Mouse (Mus musculus) kidney, postnatal 36 days (tissue): ENCODE measurements around the gene Abcc1.

Experiments used
- DNase-seq, 2 experiments: peaks; one replicate each; pipeline ENCODE4 v3.0.0; 2021 to 2022; ENCODE audit warnings: mixed read lengths in 2 of 2

Abcc1 gene

DNA sequence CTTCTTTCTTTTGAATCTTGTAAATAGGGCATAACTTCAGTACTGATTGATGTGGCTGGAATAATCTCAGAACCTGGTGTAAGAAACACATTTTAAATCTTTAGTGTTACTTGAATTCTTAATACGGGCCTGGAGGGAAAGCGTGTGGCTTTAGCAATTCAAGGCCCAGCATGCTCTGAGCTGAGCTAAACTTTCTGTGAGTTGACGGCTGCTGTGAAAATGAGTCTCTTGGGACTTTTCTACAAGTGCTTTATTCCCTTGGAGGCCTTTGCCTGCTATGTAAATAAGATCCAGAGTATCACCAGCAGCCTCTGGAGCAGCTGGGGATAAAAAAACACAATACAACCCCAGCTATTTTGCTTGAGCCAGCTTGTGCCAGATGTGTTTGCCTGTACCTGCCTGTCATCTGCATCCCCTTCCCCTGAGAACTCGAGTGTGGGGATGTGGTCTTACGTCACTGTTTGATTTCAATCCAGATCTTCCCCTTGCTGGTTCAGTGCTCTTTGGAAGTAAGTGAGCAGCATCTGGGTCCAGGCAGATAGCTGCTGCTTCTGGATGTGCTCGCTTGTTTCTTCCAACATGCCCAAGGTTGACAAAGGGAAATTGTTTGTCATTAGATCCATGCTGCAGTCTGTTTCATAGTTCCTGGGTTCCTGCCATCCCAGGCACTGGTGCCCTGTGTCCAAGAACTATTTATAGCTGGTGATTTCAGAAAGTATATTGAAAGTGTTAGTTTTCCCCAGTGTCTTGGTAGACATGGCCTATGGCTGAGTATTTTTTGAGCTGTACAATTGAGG is 82.9 kb downstream of the Abcc1 start:
- DNase-seq = no peak

DNA sequence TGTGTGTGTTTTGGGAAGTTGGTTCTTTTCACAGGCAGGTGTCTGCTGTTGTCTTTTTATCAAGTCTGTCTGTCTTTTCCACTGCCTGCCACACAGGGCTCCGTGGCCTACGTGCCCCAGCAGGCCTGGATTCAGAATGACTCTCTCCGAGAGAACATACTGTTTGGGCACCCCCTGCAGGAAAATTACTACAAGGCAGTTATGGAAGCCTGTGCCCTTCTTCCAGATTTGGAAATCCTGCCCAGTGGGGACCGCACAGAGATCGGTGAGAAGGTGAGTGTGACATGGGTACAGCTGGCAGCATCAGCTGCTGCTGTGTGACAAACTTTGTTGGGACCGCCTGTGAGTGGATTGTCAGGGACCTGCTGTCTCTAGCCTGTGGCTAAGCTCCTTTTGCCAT is 83.8 kb downstream of the Abcc1 start:
- DNase-seq = peak; percentile 19 to 55

DNA sequence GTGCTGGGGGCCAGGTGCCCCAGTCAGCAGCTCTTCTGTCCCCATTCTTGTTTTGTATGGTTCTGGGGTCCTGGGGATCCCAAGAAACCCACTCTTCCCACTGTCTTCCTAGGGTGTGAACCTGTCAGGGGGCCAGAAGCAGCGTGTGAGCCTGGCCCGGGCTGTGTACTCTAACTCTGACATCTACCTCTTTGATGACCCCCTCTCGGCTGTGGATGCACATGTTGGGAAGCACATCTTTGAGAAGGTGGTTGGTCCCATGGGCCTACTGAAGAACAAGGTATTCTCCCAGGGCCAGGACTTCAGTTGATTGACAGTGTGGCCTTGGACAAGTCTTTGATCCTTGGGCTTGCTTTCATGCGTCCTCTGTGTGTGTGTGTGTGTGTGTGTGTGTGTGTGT is 86.0 kb downstream of the Abcc1 start:
- no peak for DNase-seq

DNA sequence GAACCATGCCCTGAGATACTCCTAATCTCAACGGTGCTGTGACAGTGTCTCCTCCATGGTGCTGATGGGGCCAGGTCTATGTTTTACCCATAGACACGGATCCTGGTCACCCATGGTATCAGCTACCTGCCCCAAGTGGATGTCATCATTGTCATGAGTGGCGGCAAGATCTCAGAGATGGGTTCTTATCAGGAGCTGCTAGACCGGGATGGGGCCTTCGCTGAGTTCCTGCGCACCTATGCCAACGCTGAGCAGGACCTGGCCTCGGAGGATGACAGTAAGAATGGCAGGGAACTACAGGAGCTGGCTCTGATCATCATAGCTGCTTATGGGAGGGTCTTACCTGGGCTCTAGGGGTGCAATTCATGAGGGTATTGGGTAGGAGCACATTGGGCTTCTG is 86.9 kb downstream of the Abcc1 start:
- DNase-seq = no peak

DNA sequence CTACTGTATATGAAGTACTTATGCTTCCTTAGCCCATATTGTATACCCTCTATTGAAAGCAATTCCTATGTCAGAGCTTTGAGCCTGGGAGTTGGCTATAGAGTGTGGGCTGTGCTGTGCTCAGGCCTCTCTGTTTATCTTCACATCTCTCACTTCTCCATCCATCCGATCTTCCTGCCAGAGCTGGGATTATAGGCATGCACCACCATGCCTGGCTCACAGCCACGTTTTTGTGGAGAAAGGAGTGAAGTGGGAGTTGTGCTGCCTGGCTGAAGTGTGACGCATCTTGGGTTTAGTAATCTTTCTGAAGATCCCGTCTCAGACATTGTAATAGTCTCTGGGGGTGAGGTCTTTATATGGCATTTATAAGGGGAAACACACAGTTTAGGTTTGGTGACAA is 88.5 kb downstream of the Abcc1 start:
- DNase-seq = no peak

DNA sequence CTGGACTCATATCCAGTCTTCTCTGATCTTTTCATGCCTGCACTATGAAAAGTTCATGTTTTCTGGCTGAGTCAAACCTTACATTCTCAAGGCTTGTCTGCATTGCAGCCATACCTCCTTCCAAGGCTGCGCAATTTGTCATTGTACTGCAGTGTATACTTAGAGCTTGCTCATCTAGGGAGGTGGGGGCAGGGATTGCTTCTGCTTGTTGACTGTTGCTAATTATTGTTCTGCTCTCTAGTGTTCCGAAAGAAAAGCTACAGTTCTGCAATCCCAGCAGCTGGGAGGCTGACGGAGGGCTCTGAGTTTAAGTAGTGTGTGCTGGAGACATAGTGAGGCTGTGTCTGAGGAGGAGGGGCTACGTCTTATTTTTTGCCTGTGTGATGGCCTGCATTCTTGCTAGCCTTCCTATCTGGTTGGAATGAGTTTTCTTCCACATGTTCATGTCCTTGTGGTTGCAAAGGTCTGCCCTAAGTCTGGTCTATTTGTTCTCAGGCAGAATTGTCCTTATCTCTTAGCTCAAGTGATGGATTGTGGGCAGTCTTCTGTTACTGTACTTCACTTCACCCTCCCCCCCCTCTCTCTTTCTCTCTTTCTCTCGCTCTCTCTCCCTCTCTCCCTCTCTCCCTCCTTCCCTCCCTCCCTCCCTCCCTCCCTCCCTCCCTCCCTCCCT is 90.2 kb downstream of the Abcc1 start:
- DNase-seq = no peak

DNA sequence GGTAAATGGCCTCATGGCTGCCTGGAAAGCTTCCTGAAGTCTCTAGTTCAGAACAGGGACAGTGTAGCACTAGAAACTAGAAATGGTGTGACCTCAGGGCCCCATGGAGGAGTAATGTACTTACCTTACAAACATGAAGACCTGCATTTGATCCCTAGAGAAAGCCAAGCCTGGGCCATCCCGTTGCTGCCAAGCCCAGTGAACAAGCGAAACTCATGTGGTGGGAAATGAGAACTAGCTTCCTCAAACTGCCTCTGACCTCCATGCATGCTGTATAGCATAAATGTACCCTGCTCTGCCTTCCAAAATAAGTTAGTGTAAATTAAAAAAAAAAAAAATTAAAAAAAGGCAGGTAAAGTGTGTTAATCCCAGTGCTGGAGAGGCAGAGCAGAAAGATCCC is 101.2 kb downstream of the Abcc1 start:
- no peak for DNase-seq

DNA sequence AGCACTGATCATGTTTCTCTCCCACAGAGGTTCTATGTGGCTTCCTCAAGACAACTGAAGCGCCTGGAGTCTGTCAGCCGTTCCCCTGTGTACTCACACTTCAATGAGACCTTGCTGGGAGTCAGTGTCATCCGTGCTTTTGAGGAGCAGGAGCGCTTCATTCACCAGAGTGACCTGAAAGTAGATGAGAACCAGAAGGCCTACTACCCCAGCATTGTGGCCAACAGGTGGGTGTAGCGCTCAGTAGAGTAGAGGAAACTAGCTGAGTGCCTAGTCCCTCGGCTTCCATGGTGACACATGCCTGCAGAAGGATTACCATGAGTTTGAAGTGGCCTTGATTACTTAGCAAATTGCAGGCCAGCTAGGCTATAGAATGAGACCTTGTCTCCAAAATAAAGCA is 103.7 kb downstream of the Abcc1 start:
- DNase-seq = no peak

DNA sequence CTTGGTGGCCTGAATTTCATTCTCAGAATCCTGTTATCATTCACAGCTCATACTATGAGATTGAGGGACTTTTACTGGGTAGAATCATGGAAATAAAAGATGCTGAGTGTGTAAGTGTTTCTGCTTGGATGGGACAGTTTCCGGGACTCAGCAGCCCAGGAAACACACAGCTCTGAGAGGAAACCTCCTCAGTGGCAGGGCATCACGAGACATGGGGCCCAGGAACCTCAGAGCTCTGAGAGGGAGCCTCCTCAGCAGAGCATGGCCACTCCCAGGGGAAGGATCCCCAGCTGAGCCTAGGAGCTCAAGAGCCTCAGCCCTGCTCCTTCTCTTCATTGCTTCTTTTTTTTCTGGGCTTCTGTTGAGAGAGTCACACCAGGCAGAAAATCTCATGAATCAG is 107.0 kb downstream of the Abcc1 start:
- DNase-seq = no peak

DNA sequence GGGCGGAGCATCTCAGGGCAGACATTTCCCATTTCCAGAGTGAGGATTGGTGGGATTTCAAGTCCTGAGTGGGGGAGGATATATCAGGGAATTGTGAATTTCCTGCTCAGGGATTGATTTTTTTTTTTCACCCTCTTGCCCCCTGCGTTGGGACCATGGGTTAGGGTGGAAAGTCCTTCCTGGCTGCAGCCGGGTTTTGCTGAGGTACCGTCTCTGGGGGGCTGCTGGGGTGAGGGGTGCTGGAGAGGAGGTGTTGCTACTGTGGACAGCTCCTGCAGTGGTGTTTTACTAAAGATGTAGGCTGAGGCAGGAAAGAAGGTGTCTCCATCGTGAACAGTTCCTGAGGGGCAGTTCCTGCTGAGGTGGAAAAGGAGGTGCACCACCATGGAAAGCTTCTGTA is 107.5 kb downstream of the Abcc1 start:
- DNase-seq = no peak

DNA sequence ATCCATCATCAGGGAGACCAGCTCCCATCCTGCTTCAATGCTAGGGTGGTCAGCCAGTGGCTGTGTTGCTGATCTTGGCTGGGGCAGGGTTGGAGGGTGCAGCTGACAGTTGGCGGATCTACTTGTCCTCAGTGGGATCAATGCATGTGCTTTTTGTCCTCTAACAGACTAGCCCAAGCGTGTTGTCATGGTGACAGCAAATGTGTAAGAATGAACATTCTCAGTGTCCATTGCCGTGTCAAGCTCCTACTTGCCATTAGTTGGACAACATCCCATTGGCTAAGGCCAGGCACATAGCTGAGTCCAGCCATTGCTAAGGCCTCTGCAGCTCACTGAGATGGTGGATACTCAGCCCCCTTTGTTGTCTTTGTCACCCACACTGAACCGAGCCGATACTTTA is 110.8 kb downstream of the Abcc1 start:
- no peak for DNase-seq

DNA sequence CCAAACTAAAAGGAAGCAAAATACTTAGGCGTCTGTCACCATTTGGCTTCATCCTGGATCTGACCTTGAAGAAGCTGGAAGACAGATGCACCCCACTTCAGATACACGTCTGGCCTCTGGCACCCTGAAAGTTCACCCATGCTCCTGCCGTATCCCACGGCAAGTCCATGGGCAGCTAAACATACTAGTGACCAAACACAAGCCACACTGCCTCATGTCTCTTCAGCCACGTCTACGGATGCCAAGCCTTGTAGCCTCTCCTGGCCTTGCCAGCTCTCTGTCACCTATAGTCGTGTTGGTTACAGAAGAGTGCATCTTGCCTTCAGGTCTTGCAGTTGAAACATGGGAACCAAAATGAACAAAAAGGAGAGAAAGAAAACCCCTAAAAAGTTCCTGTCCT is 112.3 kb downstream of the Abcc1 start:
- DNase-seq = no peak

DNA sequence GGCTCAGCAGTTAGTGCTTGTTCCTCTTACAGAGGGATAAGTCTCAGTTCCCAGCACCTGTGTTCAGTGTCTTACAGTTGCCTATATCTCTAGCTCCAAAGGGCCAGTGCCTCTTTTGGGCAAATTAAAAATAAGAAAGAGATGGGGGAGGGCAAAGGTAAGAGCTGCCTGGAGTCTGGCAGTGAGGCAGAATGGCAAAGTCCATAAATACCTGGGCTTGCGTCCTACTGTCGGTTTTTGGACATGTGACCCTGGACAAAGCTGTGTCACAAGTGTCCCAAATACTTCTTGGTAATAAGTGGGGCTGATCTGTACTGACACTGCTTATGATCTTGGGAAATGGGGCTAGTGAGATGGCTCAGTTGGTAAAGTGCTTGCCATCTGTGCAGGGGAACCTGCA is 113.6 kb downstream of the Abcc1 start:
- peak in 1 of 2 experiments; percentile 3 for DNase-seq

DNA sequence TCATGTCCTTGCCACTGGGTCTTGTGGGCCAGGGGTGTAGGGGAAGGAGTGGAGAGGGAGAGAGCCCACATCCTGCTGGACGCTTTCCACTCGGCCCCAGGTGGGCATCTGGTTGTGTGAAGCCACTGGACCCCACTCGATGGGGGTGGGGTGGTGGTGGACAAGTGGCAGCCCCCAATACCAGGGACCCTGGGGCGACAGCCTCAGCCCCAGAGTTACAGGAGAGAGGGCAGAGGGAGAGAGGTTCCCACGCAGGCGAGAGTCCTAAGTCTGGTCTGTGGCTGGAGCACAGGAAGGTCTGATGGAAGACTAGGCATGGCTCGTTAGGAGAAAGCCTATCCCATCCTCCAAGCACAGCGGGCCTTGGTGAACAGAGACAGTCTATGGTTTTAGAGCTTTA is 114.7 kb downstream of the Abcc1 start:
- no peak for DNase-seq

DNA sequence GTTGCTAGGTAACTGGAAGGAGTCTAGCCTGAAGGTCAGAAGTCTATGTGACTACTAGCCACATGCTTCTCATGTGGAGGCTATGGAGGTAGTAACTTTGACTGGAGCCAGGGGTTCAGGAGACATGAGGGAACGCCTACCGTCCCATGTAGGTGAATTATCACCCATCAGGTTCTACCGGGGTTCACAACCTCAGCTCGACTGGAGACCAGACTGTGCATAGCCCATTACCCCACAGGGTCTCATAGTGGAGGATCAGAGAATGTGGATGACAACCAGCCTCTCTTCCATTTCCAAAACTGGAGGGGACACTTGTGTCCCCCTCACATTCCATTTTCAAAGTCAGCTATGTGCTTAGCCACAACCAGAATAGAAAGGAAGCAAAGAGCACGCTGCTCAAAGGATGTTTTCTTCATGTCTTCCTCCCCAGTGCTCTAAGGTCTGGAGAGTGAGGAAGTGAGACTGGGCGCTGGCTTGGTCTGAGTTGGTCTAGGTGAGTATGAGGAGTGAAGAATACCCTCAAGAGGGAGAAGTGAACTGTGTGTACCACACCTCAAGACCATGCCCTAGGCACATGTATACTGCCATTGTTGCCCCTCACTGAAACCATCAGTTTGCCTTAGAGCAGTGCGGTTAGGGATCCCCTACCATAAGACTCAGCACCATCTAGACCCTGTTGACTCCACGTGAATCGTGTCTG is 115.5 kb downstream of the Abcc1 start:
- no peak for DNase-seq

DNA sequence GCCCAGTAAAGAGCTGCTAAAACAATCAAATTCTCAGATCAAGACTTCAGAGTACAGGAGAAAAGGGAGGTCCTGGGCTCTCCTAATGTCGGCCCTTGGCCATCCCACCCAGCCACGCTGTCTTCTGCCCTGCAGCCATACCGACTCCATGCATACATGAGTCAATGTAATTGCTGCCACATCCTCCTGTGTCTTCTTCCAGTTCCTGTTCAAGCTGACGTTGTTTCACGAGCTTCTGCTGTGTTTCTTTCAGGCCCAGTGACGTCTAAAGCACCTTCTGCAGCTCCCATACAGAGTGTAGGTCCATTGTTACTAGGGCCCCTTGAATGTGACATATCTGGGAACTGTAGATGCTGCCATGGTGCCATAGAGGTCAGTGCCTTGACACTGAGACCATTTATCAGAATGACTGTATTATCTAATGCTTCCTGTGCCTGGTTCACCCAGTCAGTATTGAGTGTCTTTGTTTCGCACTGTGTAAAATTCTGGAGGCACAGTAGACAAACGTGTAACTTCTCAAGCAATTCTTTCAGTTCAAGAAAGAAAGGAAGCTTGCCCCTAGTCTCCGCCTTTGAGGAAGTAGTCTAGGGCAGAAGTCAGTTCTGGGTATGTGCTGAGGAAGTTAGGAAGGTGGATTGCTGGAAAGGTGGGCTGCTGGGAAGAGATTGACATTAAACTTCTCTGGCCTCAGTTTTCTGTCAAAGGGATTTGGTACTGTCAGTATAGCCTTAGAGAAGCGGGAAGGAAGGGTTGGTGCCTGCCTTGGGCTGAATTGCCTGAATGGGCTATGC is 116.3 kb downstream of the Abcc1 start:
- no peak for DNase-seq

DNA sequence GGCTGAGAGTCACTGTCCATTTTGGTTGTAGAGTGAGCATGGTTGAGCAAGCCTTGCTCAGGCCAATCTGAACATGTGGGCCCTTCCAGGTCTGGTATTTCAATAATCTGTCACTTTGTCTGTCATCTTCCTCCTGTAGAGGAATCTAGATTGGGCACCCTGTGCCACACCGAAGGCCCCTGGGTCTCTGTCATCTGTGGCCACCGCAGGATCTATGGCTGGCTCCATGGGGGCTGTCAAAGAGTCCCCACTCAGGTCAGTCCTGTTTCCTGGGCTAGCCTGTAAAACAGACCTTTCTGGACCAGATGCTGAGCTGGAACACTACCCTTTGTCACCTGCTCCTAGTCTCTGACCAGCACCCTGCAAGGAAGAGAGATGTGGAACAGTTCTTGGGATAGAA is 118.3 kb downstream of the Abcc1 start:
- DNase-seq = no peak

DNA sequence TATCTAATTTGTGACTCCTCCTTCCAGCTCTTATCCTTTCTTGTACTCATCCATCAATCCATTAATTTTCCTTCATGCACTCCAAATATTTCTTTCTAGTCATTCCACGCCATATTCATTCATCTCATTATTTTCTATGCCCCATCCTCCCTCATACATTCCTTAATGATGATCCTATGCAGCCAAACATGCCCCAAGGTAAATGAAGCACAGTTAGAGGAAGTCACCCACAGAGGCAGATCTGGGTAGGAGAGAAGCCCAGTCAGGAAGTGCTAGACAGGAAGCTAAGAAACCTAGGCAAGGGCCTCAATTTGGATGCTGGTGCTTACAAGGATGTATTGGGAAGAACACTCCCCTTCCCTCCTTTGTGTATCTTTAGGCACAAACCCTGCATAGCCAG is 121.9 kb downstream of the Abcc1 start:
- DNase-seq = no peak

DNA sequence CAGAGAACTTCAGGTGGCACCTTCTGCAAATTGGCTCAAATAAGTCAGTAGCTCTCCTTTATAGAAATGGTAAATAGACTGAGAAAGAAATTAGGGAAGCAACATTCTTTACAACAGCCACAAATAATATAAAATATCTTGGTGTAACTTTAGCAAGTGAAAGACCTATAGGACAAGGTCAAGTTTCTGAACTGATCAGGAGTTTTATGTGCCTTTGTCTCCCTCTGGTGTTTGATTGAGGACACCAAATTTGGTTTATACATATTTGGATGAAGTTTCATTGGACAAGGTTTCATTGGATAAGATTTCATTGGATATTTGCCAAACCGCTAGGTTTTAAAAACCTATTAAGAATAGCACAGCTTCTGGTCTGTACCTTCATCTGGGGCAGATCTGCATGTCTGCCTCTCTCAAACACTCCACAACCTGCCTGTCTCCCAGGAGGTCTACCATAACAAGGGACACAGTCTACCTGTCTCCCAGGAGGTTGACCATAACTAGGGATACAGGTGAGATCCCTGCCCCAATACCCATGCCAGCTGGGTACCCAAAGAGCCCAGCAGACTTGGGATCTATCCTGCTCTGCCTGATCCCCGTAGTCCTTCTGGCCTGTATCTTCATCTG is 132.2 kb downstream of the Abcc1 start:
- DNase-seq = peak in 1 of 2 experiments; percentile 14

DNA sequence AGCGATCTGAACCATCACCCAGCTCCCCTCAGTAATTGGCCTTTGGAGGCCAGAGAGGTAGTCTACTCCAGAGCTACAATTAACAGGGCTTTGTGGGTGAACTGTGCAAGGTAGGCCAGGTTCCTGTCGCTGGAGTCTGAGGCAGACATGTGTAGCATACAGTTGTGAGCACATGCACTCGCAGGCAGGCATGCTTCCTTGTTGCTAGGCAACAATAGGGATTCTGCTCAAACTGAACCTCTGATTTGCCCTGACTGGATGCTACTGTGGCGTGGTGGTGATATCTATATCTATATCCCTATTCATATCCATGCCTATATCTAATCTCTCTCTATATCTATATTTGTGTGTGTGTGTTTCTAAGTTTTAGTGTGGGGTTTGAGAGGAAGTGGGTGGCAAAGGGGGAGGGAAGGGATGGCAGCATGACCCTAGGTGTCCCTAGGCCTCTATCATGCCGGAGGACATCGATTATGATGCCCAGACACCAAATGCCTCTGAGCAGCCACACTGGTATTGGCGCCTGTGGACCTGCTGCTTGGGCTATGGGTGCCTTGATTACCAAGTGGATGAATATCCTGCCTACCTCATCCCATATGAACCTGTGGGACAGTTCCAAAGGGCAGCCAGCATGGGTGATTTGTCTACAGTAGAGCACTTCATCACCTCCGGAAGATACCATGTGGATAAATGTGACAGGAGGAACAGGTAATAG is 140.4 kb downstream of the Abcc1 start:
- no peak for DNase-seq

DNA sequence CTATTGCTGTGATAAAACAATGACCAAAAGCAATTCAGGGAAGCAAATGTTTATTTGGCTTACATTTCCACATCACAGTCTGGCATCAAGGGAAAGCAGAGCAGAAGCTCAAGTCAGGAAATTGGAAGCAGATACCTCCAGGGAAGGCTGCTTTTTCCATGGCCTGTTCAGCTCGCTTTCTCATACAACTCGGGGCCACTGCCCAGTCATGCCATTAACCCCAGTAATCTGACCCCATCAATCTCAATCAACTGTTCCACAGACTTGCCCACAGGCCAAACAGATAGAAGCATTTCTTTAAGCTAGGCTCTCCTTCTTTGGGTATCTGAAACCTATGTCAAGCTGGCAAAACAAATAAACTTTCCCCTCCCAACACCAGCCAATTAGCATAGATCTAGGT is 145.1 kb downstream of the Abcc1 start:
- no peak for DNase-seq
